Mouse (Mus musculus) cerebellum, adult 2 months (tissue): ENCODE measurements around the gene Myo18a.

Experiments used
- CTCF ChIP-seq: fragments of 200-500 bp; IDR thresholded peaks from 2 replicates; pipeline ENCODE4 v1.5.1; 2011; ENCODE audit warnings: low read depth, mild to moderate bottlenecking, control low read depth, low read length, moderate library complexity, borderline replicate concordance; ENCODE audit not compliant: insufficient read depth
- POLR2A ChIP-seq: fragments of 200-500 bp; IDR thresholded peaks from 2 replicates; pipeline ENCODE4 v1.6.1; 2011; ENCODE audit warnings: low read length, control low read depth, borderline replicate concordance; ENCODE audit not compliant: insufficient read depth

- no peak for TF ChIP-seq CTCF
- TF ChIP-seq POLR2A, result no peak
Observed at GRCm38 (mm10) chr11:77901366-77901765, 138.3 kb downstream of the Myo18a start.
